Mouse (Mus musculus) CD8-positive naive resting alpha-beta T cell, adult 2 months (primary cell): Measurements from ENCODE around the gene Dact2.

Source experiments
- DNase-seq, 2 experiments: peaks; one replicate each; pipeline ENCODE4 v3.0.0; 2022; ENCODE audit warnings: low read depth in 2 of 2, low spot score in 2 of 2

Gene Dact2

DNA sequence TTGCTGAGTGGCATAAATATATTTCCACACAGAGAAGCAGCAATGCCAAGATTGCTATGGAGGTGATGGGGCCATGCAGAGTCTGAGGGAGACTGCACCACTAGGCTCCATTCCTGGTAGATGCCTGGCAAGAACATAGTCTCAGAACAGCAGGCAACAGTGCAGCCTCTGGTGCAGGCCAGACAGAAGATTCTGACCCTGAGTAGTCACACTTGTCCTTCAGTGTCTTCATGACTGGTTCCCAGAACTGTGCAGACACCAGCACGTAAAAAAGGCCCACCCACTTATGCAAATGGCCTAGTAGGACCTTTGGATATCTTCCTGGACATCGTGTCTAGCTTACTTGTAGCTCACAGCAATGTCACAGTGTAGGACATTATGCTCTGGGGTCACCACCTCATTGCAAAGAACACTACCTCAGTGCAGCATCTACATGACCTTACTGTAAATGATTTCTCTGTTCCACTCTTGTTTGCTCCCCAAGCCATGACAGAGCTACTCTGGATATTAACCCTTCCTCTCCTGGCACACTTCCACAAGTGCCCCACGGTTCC lies 9.9 kb upstream of the Dact2 start:
- no peak for DNase-seq

DNA sequence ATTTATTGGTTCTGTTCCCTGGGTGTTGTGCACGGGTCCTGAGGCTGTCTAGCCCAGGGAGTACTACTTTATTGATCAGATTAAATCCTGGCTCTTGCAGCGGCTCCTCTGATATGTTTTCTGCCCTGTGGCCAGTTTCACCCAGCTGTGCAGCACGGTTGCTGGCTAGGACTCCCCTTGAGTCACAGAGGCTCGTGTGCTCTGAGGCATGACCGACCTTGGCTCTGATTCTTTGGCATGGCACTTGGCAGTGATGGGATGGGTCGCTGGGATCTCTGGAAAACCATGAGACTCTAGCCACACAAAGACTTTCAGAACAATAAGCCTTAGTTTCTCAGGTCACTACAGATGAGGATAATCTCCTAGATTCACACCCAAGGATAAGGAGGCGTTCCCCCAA lies 8.7 kb upstream of the Dact2 start:
- no peak for DNase-seq

DNA sequence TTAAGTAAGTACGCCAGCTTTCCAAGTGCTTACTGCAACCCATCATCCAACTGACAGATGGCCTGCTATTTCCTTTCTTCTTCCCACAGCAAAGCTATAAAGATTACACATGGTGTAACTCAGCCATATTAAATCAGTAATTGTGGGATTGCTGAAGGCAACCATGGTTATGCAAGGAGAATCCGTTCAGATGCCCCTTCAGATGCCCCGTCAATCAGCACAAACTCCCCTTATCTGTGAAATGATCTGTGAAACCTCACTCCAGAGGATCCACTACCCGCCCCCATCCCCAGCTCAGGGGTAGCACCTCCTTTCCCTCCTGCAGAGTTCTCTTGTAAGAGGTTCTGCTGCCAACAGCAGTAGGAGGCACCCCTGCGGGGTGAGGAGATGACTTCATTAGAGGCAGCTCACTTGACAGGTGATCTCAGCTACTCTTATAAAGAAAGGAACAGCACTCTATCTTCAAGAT lies 3.0 kb upstream of the Dact2 start:
- DNase-seq = no peak

DNA sequence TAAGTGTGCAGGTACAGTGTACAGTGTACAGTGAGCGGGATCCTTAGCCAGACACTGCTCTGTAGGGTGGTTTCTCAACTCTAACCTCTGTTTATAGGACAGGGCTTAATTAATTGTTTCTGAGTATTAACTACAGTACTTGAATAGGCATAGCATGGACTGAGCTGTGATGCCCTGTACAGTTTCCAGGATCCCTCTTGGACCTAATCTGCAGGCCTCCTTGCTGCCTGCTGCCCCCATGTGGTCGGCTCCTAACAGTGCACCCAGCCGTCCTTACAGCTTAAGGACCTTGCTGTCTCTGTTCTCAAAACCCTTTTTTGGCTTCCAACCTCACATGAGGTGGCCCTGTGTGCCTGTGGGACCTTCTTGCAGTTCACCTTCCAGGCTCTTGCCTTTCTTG lies 2.0 kb upstream of the Dact2 start:
- peak; percentile 20 to 29 for DNase-seq

DNA sequence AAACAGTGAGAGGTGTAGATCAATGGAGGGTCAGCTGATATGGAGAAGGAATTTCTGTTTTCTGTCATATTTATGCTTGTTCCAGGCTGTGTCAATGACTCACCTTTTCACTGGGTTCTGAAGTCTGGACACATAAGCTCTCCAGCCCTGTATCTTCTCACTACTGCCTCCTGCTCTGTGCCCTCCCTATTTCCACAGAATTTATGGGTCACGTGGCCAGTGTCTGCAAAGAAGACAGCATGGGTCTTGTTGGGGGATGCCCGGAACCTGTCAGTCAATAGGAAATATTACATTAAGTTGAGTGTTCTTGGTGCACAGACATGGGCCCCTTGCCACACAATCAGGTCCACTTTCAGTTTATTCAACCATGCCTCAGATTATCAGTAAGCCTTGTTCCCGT lies 1.1 kb upstream of the Dact2 start:
- DNase-seq = no peak

DNA sequence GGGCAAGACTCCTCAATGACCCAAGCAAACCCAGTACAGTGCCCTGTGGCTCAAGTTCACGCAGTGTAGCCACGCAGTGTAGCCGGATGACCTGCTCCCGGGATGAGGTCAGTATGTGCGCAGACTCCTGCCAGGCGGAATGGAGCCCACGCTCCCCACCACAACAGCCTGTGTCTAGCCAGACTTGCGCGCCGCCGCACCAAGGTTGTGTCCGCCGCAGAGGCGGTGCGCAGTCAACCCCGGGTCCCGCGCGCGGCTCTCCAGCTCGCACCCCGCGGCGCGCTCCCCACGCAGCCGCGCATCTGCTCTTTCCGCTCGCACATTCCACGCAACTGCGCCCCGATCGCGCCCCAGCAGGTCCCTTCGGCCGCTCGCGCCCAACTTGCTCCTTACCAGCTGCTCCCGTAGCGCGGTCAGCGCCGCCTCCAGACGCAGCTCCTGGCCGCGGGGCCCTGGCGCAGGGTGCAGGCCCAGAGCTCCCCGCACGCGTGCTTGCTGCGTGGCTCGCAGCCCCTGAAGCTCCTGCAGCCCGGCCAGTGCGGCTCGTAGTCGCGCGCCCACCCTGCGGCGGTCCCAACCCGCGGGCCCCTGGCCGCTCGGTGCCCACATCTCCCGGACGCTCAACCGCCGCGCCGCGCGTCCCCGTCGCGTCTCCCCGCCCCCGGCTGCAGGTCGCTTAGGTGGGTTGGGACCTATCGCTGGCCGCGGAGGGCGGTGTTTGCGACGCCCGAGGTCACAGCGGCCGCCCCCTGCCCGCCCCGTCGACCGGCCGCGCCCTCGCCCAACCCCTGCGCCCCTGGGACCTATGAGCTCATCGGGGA lies 773 bp downstream of the Dact2 start:
- DNase-seq = no peak

DNA sequence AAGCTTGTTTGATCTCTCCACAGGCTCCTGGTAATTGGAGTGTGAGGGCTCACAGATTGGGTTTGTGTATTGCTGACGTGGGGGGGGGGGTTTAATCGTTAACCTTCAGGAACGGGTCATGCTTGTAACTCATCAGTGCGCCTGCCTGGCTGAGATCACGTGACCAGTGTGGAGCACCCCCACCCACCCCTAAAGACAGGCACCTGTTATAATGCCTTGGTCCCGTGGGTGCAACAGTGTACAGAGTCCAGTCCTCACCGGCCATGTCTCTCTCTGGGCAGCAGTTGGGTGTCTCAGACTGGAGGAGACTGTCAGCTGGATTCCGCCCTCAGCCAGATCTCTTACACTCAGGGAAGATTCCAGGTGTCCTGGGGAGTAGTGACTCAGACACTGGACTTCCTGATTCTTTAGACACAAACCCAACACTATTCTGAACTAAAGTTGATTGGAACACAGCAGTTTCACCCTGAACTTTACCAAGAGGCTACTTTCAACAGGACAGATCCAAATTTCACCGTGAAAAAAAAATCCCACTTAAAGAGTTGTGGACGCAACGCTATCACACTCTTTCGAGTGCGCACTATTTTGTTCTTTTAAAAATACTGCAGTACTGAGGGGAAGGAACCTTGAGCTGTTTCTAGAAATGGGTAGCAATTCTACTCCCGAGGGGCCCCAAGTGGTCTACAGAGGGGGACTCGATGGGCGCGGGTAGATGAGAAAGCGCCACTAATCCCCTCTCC lies 1.6 kb downstream of the Dact2 start:
- no peak for DNase-seq

DNA sequence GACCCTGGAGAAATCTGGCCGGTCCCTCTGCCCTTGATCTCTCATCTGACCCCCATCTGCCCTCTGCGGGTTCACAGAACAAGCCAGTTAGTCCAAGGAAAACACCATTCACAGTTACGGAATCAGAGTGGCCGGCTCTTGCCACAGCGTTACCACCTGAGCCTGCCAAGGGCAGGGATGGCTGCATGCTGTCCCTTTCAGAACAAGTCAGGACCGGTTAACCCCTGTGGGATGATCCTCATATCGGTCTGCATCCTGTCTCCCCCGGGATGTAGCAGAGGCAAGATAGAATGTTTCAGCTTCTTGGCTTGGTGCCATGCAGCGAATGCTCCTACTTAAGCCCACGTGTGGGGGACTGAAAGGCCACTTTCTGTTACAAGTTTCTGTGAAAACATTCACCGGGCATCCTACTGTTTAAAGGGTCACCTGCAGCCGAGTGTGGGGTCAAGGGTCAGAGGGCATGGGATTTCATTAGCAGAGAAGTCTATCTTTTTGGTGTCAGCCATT lies 2.8 kb downstream of the Dact2 start:
- no peak for DNase-seq

DNA sequence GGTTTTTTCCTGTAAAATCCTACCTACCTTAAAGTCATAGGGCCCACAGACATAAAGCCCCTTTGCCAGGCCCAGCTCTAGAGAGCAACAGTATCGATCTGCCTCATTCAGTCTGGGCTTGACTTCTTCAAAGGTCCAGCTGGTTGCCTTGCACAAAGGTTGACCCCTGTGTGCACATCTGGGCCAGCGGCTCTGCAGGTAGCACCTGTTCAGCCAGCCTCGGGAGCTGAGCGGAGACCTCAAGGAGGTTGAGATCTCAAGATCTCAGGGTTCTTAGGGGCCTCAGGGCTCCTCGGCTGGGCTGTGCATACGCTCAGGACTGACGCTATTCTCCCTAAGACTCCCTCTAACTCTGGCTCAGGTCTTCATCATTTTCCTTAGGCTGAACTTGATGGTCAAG lies 3.9 kb downstream of the Dact2 start:
- DNase-seq = no peak

DNA sequence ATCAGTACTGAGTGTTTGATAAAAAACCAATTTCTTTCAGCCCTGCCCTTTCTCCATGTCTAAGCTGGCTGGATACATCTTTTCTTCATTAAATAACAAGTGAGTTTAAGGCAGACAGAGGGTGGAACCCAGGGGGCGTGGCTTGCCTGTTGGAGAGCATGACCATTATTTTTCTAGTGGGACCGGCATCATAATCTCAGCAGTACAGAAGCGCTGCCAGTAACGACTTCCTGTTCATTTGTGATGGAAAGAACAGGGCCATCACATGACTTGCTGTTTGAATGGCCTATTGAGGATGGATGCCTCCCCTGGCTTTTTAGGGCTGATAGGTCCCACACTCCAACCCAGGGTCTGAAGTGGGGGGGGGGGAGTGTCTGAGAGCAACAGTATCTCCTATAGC lies 4.5 kb downstream of the Dact2 start:
- no peak for DNase-seq

DNA sequence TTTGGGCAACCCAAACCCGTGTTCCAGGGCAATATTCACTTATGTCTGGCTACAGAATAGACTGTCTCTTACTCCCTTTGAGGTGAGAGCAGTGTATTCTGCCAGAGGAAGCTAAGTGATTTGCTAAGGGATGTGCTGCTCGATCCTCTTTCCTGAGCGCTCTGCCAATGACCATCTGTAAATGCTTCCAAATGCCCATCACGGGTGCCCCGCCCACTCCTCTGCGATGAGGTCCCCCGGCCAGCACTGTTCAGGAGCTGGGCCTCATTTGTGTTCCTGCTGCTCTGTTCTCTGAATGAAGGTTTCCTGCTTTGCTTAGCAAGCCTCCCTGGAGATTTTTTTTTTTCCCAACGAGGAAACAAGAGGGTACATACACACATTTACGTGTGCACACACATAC lies 11.2 kb downstream of the Dact2 start:
- no peak for DNase-seq

DNA sequence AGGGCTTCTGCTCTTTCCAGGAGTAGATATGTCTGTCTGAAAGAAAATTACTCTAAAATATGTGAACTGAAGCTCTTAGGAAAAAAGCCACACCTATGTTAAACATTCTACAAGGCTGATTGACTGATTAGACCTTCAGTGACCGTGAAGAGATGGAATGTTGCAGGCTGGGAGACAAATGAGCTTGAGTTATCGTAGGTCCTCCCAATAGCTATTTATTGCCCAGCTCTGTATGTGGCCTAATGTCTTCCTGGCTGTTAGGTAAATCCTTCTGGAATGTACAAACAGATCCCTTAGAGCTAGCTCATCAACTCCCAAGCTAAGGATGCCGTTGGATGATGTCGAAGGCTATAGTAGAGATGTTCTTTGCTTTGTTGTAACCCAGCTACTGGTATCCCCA lies 11.7 kb downstream of the Dact2 start:
- DNase-seq = no peak

DNA sequence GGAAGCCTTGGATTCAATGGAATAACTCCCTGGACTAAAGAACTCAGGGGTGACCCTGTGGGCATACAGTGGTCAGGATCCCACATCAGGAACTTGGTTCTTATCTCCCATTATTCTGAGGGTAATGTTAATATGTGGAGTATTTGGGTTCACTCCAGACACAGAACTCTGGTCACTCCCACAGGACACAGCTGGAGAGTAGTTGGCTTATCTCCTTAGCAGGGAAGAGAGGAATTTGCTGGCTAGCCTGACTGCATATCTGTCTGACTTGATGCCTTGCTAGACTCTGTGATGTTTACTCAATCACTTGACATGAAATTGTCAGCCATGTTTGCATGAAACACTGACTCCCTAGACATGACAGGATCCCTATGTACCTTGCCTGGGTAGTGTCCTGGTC lies 15.6 kb downstream of the Dact2 start:
- no peak for DNase-seq

DNA sequence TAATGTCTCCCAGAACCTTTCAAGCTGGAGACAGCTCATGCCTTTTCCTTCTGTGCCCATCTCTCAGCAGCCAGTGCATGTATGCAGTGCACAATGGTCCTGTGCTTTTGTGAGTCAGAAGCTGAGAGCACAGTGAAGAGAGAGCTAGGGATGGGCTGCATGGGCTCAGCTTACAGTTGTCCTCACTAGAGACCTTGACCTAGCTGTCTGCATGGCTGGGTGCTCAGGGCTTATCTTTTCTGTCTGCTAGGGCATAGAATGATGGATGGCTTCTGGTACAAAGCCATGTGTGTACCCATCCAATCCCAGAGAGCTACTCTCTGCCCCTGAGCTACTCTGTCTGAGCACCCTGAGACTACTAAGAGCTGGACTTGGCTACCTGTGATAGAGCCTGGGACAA lies 17.0 kb downstream of the Dact2 start:
- DNase-seq = no peak

DNA sequence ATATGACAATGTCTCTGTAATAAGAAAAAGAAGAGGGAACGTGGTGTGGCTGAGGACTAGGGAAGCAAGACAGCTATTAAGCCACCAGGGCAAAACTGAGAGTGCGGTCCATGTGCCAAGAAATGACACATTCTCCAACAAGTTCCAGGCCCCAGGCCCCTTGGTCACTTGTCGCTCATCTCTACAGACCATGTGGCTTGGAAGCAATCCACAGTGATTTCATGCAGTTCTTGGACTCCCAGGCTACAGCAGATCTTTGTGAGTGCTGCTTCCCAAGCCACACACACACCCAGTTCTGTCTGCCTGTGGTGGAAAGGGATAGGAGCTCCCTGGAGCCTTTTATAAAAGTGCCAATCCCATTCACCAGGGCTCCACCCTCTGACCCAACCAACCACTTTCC lies 17.9 kb downstream of the Dact2 start:
- DNase-seq = no peak

DNA sequence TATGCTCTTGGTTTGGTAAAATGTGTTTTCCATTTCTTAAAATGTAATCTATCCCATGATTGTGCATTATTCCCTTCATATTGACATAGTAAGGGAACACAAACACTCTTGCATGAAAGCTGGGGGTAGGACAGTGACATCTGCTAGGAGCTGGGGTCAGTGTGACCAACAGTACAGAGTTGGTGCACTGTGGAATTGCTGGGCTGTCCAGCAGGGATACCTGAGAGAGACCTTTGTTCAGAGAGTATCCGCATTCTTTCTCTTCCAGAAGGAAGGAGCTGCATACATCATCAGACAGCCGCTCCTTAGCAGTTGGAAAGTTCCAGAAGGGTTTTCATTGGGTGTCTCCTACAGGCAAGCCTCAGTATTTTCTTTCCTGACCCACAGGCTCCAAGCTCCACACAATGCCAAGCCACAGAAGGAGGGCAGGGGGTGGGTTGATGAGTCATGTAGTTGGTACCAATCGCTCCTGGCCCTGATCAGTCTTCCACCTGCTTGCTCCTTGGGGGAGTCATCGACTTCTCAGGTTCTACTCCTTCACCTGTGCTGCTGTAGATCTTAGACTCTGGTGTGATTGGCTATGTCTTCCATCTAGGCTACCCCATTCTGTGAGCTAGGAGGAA lies 19.8 kb downstream of the Dact2 start:
- DNase-seq = no peak

DNA sequence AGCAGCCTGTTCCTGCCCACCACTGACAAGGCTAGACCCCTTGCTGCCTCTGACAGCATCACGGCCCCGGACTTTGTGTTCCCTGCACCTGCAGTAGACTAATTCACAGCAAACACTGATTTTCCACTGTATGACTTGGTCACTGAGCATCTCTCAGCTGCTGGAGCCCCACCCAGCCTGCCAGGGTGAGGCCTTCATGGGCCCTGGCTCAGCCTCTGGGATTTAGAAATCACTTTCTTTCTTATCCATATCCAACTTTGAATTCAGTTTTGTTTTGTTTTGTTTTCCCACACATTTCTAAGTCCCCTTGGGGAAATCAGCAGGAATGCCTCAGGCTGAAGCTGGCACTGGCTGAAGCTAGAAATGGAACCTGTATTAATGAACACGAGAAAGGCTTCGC lies 20.4 kb downstream of the Dact2 start:
- no peak for DNase-seq

DNA sequence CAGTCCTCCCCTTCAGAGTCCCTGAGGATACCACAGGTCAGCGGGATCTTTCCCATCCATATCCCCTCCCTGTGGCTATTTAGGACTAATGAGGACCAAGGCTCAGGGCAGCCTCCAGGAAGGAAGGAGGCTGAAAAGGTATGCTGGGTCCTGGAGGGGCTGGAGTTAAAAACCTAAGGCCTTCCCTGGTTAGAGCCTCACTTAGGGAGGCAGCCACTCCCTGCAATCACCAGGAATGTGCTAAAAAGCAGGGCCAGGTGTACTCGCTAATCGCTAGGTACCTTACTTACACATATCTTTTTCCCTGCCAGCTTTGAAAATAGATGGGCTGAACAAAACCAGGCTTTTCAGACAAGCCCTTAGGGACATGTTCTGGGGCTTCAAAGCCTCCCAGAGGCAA lies 21.2 kb downstream of the Dact2 start:
- no peak for DNase-seq

DNA sequence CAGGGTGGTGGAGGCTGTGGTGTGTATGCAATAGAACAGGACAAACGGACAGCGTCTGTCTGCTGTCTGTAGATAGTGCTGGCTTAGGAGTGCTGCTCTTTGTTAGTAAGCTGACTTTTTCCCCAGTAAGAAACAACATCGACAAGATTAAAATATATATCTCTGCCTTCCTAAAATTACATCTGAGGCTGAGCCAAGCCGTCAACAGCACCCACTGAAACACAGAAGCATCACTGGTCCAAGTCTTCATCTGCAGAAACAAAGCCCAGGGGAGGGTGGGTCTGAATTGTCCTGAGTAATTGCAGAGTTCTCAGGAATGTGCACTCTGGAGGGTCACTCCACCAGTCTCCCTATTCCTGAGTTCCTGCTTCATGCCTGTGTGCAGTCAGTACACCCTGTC lies 25.2 kb downstream of the Dact2 start:
- no peak for DNase-seq

DNA sequence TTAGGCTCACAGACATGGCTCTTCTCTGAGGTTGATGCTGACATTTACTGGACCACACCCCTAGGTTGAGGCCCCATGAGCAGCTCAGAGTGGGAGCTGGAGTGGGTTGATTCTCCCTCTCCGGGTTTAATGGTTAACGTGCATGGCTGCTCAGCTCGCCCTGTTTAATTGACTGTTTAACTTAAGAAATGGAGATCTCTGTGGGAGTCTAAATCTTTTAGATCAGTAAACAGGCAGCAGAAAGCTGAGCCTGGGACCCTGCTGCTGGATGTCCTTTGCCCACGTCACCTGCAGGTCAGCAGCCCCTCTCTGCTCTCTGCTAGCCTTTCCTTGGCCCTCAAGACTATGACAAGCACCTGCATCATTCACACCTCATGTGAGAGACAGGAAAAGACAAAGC lies 25.6 kb downstream of the Dact2 start:
- DNase-seq = no peak

DNA sequence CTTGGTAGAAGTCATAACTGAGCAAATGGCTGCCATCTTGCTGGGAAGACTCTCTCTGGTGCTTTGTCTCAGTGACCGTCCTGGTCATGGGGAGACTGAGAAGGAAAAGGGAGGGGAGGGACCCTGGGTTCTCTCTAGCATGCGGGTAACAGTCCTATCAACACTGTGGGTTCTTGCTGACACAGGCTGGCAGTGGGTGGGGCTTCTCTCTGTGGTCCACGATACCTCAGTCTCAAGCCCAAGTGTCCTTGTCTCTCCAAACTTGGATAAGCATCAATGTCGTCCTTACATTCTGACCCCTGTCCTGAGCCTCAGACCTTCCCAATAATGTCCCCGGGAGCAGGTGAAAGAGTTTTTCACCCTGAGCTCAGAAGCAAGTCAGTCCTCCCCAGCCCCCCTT lies 26.1 kb downstream of the Dact2 start:
- no peak for DNase-seq

DNA sequence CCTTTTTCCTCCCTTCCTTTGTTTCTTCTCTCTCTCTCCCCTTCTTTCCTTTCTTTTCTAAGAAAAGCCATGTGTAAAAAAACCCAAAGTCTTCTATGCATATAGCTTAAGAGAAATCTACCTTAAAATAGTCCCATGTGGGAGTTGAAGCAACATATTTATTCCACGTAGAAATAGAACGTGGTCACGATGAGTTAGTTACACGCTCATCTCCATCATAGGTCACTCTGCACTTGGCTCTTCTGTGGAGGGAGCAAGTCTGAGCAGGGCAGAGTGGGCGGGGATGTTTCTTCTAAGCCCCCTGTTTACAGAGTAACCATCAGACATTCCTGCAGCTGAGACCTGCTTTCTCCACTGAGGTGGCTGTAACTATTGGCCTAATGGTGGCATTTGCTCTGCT lies 27.1 kb downstream of the Dact2 start:
- DNase-seq = no peak
